Mouse (Mus musculus) forebrain, embryonic 14.5 days (tissue): ENCODE measurements around the gene Cpne2. TPM values are rescaled to one million over a fixed set of nuclear protein-coding genes. Genes with fewer than 3 reads are reported as not detected.

Experiments used
- ATAC-seq: fragments of 200-750 bp; cut with Nextera tagmentation; 2 replicates; pipeline ENCODE4 v1.8.0; 2017; ENCODE audit warnings: mild to moderate bottlenecking, moderate library complexity
- DNase-seq: peaks from one replicate; pipeline ENCODE4 v3.0.0-alpha.2; 2015; ENCODE audit warnings: low spot score
- H3K27ac ChIP-seq: fragments of 300-500 bp; sonication (generic); 2 replicates; pipeline ENCODE4 v1.5.1; 2014; ENCODE audit warnings: low read depth, mild to moderate bottlenecking, control low read depth, low read length, moderate library complexity
- H3K27me3 ChIP-seq: fragments of 300-500 bp; sonication (generic); replicated peaks from 2 replicates; pipeline ENCODE4 v1.6.1; 2014; ENCODE audit warnings: low read length, control low read depth, mixed read lengths; ENCODE audit not compliant: control insufficient read depth, insufficient read depth
- H3K36me3 ChIP-seq: fragments of 300-500 bp; sonication (generic); 2 replicates; pipeline ENCODE4 v1.6.1; 2014; ENCODE audit warnings: low read length, control low read depth; ENCODE audit not compliant: control insufficient read depth, insufficient read depth
- H3K4me1 ChIP-seq: fragments of 300-500 bp; sonication (generic); 2 replicates; pipeline ENCODE4 v1.6.1; 2014; ENCODE audit warnings: antibody characterized with exemption, low read length, control low read depth; ENCODE audit not compliant: control insufficient read depth, insufficient read depth
- H3K4me2 ChIP-seq: fragments of 300-500 bp; sonication (generic); 2 replicates; pipeline ENCODE4 v1.6.1; 2014; ENCODE audit warnings: mild to moderate bottlenecking, control low read depth, low read length
- H3K4me3 ChIP-seq: fragments of 300-500 bp; sonication (generic); 2 replicates; pipeline ENCODE4 v1.5.1; 2014; ENCODE audit warnings: low read depth, low read length, control low read depth
- H3K9ac ChIP-seq: fragments of 300-500 bp; sonication (generic); 2 replicates; pipeline ENCODE4 v1.6.1; 2014; ENCODE audit warnings: mild to moderate bottlenecking, low read length, control low read depth, moderate library complexity
- H3K9me3 ChIP-seq: fragments of 300-500 bp; sonication (generic); replicated peaks from 2 replicates; pipeline ENCODE4 v1.6.1; 2016; ENCODE audit warnings: low read length, control low read depth, mixed read lengths; ENCODE audit not compliant: control insufficient read depth
- WGBS: fragments of 180-500 bp; shearing (Covaris S2); extraction: QIAGEN DNeasy Blood & Tissue Kit; methylation state at CpG from one replicate; pipeline ENCODE4 v1.1.7; 2014; 5-methylcytosine and 5-hydroxymethylcytosine counted together
- polyA plus RNA-seq: library from polyadenylated mRNA; unstranded; fragments of >200 nt; fragmentation: Nextera tagmentation; extraction: Ambion mirVana; gene quantifications from 2 replicates; pipeline ENCODE4 v1.2.1, GENCODE M21; 2014

The Cpne2 gene
- polyA plus RNA-seq, 1 experiment from 2014 or later: 18.0 TPM

DNA sequence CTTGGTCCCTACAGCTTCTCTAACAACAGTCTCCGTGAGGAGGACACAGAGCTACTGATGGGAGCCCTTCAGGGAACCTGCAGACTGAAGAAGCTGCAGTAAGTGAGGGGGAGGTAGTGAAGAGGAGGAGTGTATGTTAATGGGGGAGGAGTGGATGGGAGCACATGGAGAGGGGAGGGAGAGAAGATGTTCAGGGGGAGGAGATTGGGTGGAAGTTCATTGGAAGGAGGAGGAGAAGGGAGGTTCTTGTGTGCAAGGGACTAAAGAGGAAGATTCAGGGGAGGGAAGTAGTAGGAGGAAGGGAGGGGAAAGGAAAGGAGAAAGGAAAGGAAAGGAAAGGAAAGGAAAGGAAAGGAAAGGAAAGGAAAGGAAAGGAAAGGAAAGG, 16.6 kb upstream of the Cpne2 start:
- Histone ChIP-seq H3K4me2 (no peak overlapping the region), H3K4me3 (no peak overlapping the region), H3K9me3 (no peaks in the 10 kb centered on the region), H3K27ac (no peak overlapping the region), H3K9ac (no peak overlapping the region), H3K4me1 (no peaks in the 10 kb centered on the region), H3K27me3 (no peaks in the 10 kb centered on the region), H3K36me3 (no peaks in the 10 kb centered on the region)
- no peak for DNase-seq
- 31% methylated on average over 1 of the region's 1 CpGs for WGBS
- ATAC-seq: no peak

DNA sequence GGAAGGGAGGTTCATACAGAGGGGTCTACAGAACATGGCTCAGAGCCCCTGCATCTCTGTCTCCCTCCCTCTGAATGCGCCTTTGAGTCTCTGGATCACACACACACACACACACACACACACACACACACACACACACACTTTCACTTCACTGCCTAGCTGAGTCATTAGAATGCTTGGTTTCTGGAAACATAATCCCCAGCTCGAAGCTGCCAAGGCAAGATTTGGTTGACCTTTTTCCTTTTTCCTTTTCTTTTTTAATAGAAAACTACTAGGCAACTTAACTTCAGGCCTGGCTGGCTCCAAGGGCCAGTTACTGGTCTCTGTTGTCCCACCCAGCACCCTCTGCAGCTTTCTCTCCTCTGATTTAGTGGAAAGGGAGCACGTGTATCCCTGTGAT, 16.0 kb upstream of the Cpne2 start:
- Histone ChIP-seq H3K4me2 (no peak overlapping the region), H3K9ac (no peak overlapping the region), H3K27ac (no peak overlapping the region), H3K4me3 (no peak overlapping the region), H3K4me1 (no peaks in the 10 kb centered on the region), H3K36me3 (no peaks in the 10 kb centered on the region), H3K9me3 (no peaks in the 10 kb centered on the region), H3K27me3 (no peaks in the 10 kb centered on the region)
- ATAC-seq: no peak
- DNase-seq: no peak
- WGBS: 59% methylated on average over 3 of the region's 3 CpGs

DNA sequence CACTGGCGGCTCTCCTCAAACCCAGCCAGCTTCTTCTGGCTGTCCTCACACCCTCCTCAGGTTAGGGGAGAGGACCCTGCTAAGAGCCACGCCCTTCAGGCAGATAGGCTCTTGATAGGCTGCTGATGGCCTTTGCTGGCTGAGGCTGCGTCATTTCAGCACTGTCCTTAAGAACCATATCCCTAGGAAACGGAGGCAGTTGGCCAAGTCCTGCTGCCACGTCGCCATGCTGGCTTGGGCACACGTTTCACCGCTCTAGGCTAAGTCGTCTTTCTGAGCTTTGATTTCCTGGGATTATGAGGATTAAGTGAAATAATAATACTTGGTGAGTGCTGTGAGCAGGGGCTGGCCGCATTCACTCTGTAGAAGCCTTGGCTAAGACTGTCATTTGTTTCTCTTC, 14.5 kb upstream of the Cpne2 start:
- Histone ChIP-seq H3K4me3 (no peak overlapping the region), H3K36me3 (no peaks in the 10 kb centered on the region), H3K4me1 (no peaks in the 10 kb centered on the region), H3K27ac (no peak overlapping the region), H3K27me3 (no peaks in the 10 kb centered on the region), H3K9me3 (no peaks in the 10 kb centered on the region), H3K4me2 (no peak overlapping the region), H3K9ac (no peak overlapping the region)
- ATAC-seq (no peak), DNase-seq (no peak)
- 74% methylated on average over 10 of the region's 10 CpGs for WGBS

DNA sequence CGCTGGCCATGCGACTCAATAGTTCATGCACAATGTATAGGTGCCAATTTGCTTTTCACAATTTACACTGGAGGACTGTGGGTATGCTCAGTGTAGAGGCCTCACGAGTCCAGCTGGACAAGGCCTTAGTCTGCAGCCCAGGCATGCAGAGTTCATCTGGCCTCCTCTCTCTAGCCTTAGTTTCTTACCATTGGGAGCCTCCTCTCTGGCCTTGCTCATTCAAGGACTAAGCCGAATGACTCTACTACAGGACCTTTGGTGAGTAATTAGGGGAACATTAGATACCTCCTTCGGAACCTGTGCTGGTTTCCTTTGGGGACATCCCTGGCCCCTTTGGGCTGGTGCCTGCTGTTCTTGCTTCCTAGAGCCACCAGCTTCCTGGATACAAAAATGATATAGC, 13.8 kb upstream of the Cpne2 start:
- ATAC-seq: no peak
- no peaks in the 10 kb centered on the region for H3K27me3 ChIP-seq
- 92% methylated on average over 5 of the region's 5 CpGs for WGBS
- H3K4me2 ChIP-seq: no peak overlapping the region
- H3K4me1 ChIP-seq: no peaks in the 10 kb centered on the region
- no peak overlapping the region for H3K27ac ChIP-seq
- DNase-seq: no peak
- H3K36me3 ChIP-seq: no peaks in the 10 kb centered on the region
- no peak overlapping the region for H3K4me3 ChIP-seq
- H3K9me3 ChIP-seq: no peaks in the 10 kb centered on the region
- H3K9ac ChIP-seq: no peak overlapping the region

DNA sequence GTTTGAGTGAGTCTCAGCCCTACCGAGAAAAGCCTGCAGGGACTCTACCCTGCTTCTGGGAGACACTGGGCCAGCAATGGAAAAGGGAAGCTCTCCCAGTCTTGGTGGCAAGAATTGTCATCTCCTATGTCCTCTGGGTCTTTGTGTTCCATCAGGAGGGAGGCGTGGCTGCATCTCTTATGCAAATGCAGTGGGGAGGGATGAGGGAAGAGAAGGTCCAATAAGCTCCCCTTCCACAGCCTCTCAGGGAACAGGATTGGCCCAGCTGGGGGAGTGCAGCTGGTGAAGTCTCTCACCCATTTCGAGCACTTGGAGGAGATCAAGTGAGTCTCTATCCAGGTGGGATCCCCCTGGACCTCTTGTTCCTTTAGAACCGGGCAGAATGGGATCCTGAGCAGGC, 11.3 kb upstream of the Cpne2 start:
- 43% methylated on average over 4 of the region's 4 CpGs for WGBS
- H3K4me3 ChIP-seq: no peak overlapping the region
- no peak for DNase-seq

DNA sequence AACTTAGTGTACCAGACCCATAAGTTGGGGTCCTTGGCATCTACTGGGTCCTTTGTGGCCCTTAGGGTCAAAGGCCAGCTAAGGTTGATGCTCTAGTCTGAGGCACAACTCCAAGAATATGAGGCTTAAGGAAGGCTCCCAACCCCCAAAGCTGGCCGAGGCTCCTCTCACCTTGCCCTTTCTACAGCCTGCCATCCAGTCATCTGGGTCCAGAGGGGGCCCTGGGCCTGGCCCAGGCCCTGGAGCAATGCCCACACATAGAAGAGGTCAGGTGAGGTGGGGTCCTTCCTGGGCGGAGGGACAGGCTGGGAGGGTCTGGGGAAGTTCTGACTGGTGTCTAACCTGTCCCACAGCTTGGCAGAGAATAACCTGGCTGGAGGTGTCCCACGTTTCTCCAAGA, 10.3 kb upstream of the Cpne2 start:
- no peak overlapping the region for H3K9ac ChIP-seq
- no peak overlapping the region for H3K27ac ChIP-seq
- no peaks in the 10 kb centered on the region for H3K27me3 ChIP-seq
- no peaks in the 10 kb centered on the region for H3K4me1 ChIP-seq
- no peaks in the 10 kb centered on the region for H3K36me3 ChIP-seq
- H3K4me3 ChIP-seq: no peak overlapping the region
- no peak overlapping the region for H3K4me2 ChIP-seq
- 77% methylated on average over 3 of the region's 3 CpGs for WGBS
- H3K9me3 ChIP-seq: no peaks in the 10 kb centered on the region
- ATAC-seq (no peak), DNase-seq (no peak)

More for the DNA sequence above, 11.3 kb upstream of the Cpne2 start:
- Histone ChIP-seq H3K9me3 (no peaks in the 10 kb centered on the region), H3K9ac (no peak overlapping the region), H3K27ac (no peak overlapping the region), H3K4me1 (no peaks in the 10 kb centered on the region), H3K27me3 (no peaks in the 10 kb centered on the region), H3K36me3 (no peaks in the 10 kb centered on the region), H3K4me2 (no peak overlapping the region)
- ATAC-seq: peak; percentile 34; the same call in 1 of the 2 replicates

DNA sequence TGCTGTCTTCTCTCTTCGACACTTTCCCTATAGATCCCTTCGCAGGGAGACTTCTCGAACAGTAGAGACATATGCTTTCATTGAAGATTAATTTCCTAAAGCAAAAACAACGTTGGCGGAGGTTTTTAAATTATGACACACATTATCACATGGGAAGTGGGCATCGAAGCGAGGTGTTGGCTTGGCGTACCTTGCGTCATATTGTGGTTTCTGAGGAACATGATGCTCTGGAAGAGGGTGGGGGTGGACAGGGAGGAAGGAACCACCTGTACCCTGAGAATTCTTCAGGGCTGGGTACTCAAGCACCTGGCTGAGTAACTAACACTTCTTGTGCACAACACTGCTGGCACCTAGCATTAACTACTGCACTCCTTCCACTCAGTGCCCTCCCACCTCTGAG, 8.2 kb upstream of the Cpne2 start:
- no peaks in the 10 kb centered on the region for H3K36me3 ChIP-seq
- DNase-seq (no peak), ATAC-seq (no peak)
- H3K9me3 ChIP-seq: no peaks in the 10 kb centered on the region
- WGBS: 87% methylated on average over 9 of the region's 9 CpGs
- no peaks in the 10 kb centered on the region for H3K4me1 ChIP-seq
- no peak overlapping the region for H3K9ac ChIP-seq
- H3K4me3 ChIP-seq: no peak overlapping the region
- H3K4me2 ChIP-seq: no peak overlapping the region
- no peak overlapping the region for H3K27ac ChIP-seq
- H3K27me3 ChIP-seq: no peaks in the 10 kb centered on the region

DNA sequence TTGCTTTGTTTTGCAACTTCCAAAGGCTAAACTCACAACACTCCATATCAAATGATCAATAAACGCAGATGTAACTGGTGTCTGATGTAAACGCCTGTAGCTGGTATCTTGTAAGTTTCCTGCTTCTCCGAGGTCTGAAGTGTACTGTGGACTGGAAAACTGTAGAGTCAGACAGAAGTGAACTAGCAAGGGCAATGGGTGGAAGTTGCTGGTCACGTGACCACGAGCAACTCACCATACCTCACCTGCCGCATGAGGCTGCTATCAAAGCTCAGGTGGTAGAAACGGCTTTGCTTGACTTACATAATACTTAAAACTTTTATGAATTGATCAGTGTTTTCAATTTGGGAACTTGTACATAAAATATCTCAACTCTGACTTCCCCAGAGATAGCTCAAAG, 5.6 kb upstream of the Cpne2 start:
- Histone ChIP-seq H3K4me1 (0 out of 2 replicates have a peak, but pooled peaks cover 3% of the 10 kb centered on the region), H3K4me2 (no peak overlapping the region), H3K4me3 (no peak overlapping the region), H3K36me3 (no peaks in the 10 kb centered on the region), H3K27me3 (no peaks in the 10 kb centered on the region), H3K27ac (no peak overlapping the region), H3K9ac (no peak overlapping the region), H3K9me3 (no peaks in the 10 kb centered on the region)
- 87% methylated on average over 7 of the region's 7 CpGs for WGBS
- DNase-seq: no peak
- ATAC-seq: no peak

DNA sequence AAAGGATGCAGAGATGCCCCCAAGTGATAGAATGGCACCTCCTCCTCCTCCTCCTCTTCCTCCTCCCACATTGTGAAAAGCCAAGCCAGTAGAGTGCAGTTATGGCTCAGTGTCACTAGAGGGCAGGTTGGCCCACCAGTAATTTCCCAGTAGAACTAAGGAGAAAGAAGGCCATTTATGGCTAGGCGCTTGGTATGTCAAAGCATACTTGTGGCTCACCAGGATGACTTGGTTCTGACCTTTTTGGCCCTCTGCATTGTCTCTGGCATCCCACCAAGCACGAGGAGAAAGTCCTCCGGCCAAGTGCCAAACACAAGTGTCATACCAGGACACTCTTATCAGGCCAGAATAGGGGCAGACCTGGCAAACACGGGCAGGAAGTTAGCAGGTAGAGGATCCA, 4.5 kb upstream of the Cpne2 start:
- H3K4me1 ChIP-seq: peaks cover 3% of the 10 kb centered on the region; the same call in 1 of the 2 replicates
- WGBS: 35% methylated on average over 4 of the region's 4 CpGs
- no peaks in the 10 kb centered on the region for H3K27me3 ChIP-seq
- no peak overlapping the region for H3K9ac ChIP-seq
- H3K4me3 ChIP-seq: no peak overlapping the region
- no peak for ATAC-seq
- no peak overlapping the region for H3K27ac ChIP-seq
- H3K4me2 ChIP-seq: no peak overlapping the region
- no peaks in the 10 kb centered on the region for H3K36me3 ChIP-seq
- peak; percentile 79 for DNase-seq
- H3K9me3 ChIP-seq: no peaks in the 10 kb centered on the region
